Mouse (Mus musculus): ENCODE measurements around the gene Atp6v0a4.

GRCm38 (mm10) chr6:38081727-38082341, 42.6 kb downstream of the Atp6v0a4 start:
- TF ChIP-seq CTCF (IDR thresholded peaks at IDR 0.05; ENCODE audit: insufficient read depth, low read length) (no peak), POLR2A (IDR thresholded peaks at IDR 0.05; ENCODE audit: borderline replicate concordance, extremely low read depth, low read depth, low read length) (no peak)

Data from lung, adult 2 months (tissue).